Mouse (Mus musculus) R1 (cell line): ENCODE measurements at regions not wholly inside any gene's neighbourhood (a gene's known extent, or its start where the extent isn't known, plus 50 kb on each side); places are given as distances from the start of the nearest gene placed in this dataset.

ENCODE experiments used
- DNase-seq: peaks from one replicate; pipeline ENCODE4 v3.0.0-alpha.2; 2018; ENCODE audit warnings: low read depth, low spot score

- no peak for DNase-seq
Measured at GRCm38 (mm10) chr19:26938911-26939310, 53.2 kb downstream of the Gm815 start.

DNA sequence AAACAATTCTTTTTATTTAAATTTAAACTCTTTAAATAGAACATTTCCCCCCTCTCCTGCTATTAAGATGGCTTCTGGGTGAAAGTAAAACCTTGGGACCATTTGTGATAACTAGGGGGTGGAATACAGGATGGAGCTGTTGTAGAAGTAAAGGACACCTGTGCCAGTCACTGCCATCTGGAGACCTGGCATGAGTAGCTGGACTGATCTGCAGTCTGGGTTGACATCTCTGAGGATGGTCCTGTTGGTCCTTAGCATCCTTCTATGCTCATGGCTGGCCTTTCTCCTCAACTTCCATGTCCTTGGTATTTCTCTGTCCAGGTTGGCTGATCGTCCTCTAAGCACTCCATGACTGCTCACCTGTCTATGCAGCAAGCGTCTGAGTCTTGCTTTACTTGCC, 58.3 kb downstream of the Gm815 start:
- no peak for DNase-seq

DNA sequence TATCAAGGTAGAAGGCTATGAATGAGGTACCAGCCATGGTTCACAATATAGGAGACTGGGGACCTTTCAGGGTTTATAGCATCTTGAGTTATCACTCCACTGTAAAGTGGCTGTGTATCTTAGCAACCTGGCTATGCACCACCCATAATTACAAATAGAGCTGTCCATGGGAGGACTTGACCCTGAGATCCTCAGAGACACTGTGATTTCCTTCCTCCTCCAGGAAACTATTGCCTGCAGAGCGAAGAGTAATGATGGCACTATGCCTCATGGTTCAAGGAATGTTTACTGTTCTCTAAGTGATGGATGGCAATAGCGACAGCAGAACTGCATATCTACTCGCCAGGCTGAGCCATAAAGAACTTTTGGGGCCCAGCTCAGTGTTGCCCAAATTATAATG, 60.9 kb downstream of the Gm815 start:
- no peak for DNase-seq

GRCm38 (mm10) chr19:26948479-26948878, 62.8 kb downstream of the Gm815 start:
- DNase-seq = no peak

DNA sequence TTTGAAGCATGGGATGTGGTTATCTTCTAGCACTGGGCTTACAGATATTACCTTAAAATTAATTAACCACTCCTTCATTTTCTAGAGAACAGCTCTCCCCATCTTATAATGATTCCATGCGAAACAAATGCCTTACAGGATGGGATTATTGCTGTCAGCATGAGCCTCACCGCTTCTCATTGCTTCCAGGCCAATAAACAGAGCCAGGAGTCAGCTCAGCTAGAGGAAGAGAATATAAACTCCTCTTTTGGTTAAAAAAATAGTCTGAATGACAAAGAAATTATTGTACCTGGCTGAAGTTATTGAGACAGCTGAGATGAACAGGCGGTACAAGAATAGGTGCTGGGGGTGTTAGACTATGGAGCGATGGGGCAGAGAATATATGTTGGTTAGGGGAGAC, 63.5 kb downstream of the Gm815 start:
- no peak for DNase-seq

DNA sequence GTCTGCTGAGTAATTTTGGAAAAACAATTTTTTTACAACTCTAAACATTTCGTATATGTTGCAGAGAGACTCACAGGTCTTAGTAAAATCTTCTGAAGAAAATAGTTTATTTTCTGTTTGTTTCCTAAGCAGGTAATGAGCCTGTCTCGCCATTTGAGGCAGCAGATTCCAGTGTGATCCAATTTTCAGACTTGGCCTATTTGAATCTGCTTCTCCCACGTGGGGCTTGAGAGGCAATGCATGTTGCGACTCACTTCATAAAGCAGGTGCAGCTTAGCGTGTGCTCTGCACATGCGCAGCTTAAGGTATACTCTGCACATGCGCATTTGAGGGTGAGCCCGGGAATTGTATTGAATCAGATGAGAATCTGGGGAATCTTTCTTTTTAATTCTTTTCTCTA, 67.7 kb downstream of the Gm815 start:
- no peak for DNase-seq

- no peak for DNase-seq
Measured at GRCm38 (mm10) chr19:26966055-26966760, 80.5 kb downstream of the Gm815 start.

GRCm38 (mm10) chr19:26973058-26973457, 87.4 kb downstream of the Gm815 start:
- DNase-seq = no peak

- no peak for DNase-seq
Measured at GRCm38 (mm10) chr19:26973773-26974548, 88.3 kb downstream of the Gm815 start.

DNA sequence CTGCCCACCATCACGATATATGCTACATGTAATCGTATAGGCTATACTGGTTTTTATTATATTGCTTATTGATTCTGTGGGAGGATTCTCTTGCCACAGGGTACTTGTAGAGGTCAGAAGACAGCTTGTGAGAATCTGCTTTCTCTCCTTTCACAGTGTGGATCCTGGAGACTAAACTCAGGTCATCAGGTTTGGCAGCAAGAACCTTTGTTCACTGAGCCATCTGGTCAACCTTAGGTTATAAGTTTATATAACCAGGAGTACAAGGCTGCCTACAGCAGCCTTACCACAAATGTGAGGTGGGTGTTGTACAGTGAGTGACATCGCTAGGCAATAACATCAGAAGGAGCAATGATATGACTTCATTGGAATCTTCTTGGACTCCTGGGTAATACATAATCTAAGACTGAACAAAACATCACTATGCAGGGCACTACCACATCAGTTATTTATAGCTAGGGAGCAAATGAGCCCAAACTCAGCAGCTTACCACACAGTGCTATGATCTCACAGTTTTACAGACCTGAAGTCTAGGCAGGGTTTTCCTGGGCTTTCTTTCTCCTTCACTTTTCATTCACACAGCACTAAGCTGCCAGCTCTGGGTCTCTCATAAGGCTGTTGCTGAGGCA, 89.0 kb downstream of the Gm815 start:
- no peak for DNase-seq

DNA sequence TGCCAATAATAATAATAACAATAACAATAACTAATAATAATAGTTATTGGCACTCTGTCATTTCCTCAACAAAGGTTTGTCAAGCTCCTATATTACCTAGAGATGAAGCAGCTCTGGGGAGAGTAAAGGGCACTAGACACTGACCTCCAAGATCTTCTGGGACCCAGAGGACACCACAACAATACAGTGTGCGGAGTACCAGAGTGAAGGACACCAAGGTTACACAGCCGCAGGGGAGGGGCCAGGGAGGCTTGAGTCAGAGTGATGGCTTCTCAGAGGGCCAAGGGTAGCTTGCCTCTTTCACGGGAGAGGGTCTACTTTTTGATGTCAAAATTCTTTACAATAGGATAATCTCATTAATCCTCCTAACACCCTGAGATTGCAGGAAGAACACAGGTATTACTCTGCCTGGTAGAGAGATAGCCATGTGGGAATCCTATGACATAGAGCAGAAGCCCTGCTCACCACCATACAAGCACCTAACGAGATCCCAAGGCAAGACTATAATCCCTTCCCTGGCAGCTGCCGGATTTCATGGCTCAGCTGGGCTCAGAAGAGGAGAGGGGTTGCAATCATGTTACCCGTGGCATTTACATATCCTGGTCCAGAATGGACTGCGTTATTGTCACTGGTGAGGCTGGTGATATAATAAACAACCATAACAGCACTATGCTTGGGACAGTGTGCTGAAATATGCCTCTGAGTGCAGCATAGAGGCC, 91.1 kb downstream of the Gm815 start:
- DNase-seq = no peak

DNA sequence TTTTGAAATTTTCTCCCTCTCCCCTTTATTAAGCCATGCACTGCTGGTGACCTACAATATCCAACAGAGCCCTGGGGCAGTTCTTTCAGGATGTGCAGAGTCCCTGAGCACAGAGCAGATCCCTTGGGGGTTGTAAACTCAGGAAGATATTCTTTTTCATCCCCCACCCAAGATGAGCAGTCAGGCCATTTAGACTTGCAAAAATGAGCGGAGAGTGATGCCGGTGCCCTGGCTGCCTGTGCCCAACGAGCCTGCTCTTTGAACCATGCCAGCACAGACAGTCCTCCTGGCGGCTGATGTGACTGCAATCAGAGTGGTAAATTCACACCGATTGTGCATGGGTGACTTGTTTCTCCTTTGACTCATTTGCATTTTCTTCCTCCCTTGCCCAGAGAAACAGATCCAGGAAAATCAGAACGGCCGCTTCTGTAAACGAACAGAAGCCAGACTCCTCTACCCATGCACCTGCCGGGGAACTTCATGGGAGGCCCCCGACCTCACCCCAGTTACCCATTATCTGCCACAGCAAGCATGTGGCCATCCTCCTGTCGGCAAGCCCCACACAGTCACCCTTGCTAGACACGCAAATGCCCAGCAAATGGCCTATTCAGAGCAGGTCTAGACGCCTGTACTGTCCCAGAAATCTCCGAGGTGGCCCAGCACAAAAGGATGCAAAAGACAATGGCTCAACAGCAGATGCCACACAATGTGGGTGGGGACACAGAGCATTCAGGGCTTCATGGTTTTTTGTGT, 92.4 kb downstream of the Gm815 start:
- DNase-seq = no peak

DNA sequence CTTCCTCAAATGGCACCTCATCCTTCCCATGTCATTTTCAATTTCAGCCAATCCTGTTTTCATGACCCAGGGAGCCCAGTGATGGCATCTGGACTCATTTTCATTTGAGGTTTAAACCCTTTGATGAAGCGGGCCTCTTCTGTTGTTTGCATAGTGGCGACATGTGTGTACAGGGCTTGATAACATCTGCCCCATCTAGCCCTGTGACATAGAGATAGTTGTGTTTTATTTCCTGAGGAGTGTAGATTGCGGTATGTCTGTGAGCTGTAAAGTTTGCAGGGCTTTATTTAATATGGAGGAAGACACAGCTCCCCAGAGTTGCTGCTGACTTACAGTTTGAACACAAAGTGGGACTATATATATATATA, 92.9 kb downstream of the Gm815 start:
- no peak for DNase-seq

DNA sequence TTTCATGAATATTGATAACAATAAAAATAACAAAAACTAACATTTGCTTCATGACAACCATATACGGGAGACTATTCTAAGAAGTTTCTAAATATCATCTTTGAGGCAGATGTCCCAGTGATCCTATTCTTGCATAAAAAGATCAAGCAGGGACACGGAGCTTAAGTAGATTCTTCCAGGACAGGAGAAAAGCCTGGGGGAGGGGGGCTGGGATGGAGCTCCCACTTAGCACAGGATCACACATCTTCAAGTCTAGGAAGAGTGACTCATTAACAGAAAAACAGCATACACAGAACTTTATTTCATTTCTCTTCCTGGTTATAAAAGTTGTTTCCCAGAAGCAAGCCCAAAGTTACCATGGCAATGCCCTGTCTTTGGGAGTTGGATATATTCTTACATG, 93.6 kb downstream of the Gm815 start:
- no peak for DNase-seq

DNA sequence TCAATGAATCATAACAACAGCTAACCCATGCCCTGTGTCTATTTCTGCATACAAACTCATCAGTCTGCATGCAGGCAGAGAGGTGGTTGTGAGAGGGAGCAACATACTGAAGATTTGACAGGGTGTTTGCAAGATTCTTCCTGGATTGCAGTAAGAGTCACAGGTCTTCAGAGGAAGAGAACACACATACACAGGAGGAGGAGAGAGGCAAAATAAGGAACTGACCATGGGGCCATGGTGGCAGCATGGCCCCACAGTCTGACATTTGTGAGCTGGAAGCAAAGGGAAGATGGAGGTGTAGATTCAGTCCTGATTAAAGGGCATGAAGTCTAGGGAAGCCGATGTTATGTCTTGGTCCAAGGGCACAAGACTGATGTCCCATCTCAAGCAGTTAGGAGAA, 101.0 kb downstream of the Gm815 start:
- DNase-seq = no peak

- DNase-seq = no peak
Measured at GRCm38 (mm10) chr19:26987197-26987596, 101.5 kb downstream of the Gm815 start.

DNA sequence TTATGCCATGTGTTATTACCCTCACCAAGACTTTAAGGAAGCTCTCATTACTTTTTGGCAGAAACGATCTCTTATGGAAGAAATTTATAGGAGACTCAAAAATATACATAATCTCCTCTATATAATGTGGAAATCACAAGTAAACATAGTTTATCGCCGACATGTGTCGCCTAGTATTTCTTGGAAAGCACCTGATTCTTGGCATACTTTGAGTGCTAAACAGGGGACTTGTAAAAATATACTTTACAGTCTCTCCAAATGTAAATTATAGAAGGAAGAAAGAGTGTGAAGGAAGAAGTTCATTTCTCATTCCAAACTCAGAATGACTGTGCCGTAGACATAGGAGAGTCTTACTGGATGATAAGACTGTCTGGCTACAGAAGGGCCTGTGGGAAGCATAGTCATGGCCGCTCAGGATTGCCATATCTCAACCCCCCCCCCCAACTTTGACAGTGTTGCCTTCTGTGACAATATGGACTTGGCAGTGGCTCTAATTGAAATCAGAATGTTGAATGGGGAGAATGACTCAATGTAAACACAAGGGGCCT, 102.3 kb downstream of the Gm815 start:
- DNase-seq = no peak

GRCm38 (mm10) chr19:26994586-26995352, 109.1 kb downstream of the Gm815 start:
- DNase-seq = no peak

DNA sequence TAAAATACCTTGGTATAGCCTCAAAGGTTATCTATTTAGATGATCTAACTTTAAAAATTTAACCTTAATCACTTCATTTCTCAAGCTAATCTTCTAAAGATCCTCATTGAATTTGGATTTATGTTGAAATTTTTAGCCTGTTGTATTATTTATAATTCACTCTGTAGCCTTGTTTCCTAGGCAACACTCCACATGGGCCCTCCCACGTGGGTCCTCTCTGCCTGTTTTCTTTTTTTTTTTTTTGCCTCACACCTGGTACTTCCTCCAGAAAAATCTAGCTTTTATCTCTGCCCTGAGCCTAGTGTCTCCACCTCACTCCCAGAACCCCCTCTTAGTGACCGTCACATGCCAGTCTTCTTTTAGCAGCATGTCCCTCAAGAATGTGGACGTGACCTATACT, 113.9 kb downstream of the Gm815 start:
- no peak for DNase-seq

- DNase-seq = no peak
Measured at GRCm38 (mm10) chr19:27021930-27022329, 136.2 kb downstream of the Gm815 start.
